Mouse (Mus musculus) 3134 (cell line): Measurements from ENCODE around the gene 3110001I22Rik.
"Not testable (repeated sequence)": the region's sequence is repeated elsewhere in the genome, so short reads cannot be mapped to it uniquely, and the experiment has no call there.

ENCODE experiments used
- DNase-seq: peaks from one replicate; pipeline ENCODE4 v3.0.0-alpha.2; 2011; ENCODE audit warnings: low spot score; ENCODE audit not compliant: insufficient read length; ENCODE audit errors: extremely low read depth

The 3110001I22Rik gene

GRCm38 (mm10) chr16:13671685-13672385 is at the start of gene 3110001I22Rik, which contains the start of gene Bfar:
Gene 3110001I22Rik (plus strand): TSS chr16:13671929.
Gene Bfar (plus strand): TSS chr16:13671858.
- peak; percentile 93 for DNase-seq

- peak; percentile 17 for DNase-seq
Observed at GRCm38 (mm10) chr16:13628345-13628744, 43.4 kb upstream of the 3110001I22Rik start.

DNA sequence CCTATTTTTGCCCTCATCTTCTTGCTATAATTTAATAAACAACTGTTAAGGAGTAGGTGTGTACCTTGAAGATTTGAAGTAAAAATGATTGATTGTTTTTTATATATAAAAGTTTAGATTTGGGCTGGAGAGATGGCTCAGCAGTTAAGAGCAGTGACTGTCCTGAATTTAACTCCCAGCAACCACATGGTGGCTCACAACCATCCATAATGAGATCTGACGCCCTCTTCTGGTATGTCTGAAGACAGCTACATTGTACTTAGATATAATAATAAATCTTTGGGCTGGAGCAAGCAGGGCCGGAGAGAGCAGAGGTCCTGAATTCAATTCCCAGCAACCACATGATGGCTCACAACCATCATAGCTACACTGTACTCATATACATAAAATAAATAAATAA is 33.5 kb upstream of the 3110001I22Rik start:
- not testable (repeated sequence) for DNase-seq

DNA sequence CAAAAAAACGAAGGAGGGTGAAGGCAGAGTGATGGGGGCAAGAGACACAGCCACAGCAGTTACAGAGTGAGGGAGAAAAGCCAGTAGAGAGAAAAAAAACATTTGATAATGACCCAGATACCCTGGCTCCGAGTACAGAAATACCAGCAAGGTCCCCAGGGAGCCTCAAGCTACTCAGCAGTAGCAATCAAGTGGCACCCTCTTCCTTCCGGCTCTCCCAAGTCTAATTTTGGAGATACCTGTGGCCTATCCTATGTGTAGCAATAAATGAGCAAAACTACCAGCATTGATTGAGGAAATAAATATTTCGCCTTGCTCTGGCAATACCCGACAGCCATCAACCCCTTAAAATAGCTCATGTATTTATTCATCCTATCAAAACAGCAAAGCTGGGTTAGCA is 32.2 kb upstream of the 3110001I22Rik start:
- no peak for DNase-seq

- DNase-seq, result peak; percentile 19
Observed at GRCm38 (mm10) chr16:13640064-13640463, 31.7 kb upstream of the 3110001I22Rik start.

GRCm38 (mm10) chr16:13644474-13644873 is 27.3 kb upstream of the 3110001I22Rik start:
- DNase-seq, result no peak

DNA sequence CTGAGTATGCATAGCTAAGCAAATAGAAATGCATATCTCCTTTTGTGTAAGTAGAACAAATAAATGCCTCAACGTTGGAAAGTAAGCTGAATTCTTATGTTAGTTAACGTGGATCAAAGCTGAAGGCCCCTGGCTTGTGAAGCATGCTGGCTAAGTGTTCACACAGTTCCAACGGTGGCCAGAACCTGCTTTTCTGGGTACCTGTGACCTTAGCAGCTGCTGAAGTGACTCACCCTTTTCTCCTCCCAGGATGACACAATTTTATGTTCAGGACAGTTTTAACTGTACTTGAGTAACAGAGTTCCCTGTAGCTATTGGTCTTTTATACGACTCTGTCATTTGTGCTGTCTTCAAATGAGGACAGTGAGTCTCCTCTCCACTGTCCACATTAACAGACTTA is 25.8 kb upstream of the 3110001I22Rik start:
- no peak for DNase-seq

DNA sequence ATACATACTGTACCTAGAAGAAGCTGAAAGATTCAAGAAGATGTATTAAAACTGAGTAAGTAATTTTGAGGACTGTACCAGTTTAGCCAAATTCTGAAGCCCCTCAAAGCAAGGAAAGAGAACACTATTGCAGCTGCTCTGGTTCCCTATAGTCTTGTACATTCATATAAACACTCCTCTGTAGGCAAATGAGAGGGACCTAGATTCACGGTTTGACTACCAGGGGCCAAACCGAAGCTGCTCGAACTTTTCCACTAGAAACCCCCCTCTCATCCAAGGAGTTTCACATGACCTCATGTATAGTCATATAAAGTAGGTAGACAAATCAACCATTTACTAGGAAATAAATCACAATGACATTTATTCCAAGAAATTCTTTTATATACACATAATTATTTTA is 12.8 kb upstream of the 3110001I22Rik start:
- DNase-seq, result no peak

DNA sequence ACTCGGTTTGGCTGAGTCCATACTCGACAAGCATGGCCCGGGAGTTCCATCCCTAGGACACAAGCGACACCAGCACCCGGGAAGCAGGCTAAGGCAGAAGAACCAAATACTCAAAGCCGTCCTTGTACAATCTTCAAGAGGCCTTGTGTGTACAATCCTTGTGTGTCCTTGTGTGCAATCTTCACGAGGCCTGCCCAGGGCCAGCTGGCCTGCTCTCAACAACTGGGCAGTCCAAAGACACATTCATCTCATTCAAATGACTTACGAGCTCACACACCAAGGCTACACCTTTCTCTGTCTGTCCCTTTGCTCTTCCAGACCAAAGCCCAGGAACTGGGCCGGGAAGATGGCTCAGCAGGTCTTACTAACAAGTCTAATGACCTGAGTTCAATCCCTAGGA is 11.0 kb upstream of the 3110001I22Rik start:
- no peak for DNase-seq

- peak; percentile 96 for DNase-seq
Observed at GRCm38 (mm10) chr16:13667878-13668343, 3.8 kb upstream of the 3110001I22Rik start, which contains the start of gene Parn. Gene Parn (minus strand): TSS chr16:13668170.

DNA sequence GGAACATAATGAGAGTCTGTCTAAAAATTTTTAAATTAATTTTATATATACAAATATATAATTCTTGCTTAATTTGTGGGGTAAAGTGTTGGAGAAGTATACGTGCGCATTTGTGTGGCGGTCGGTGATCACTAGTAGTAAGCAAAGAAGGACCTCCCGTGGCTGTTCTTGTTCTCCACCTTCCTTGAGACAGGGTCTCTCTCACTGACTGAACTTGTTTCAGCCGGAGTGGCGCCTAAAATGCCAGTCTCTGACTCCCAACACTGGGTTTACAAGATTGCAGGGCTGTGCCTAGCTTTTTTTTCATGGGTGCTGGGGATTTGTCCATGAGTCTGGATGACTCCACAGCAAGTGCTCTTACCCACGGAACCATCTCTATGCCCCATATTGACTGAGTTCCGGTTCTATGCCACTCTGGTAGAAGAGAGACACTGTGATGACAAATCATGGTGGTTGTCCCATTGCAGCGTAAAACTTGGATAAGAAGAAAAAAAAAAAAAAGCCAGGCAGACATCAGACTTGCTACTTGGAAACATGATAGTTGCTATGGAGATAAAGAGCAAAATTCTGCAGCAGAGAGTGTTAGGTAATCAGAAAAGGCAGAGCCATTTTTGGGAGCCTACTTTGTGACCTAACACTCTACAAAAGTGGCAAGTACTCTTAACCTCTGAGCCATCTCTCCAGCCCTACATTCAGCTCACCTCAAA is 3.2 kb upstream of the 3110001I22Rik start:
- DNase-seq, result no peak

DNA sequence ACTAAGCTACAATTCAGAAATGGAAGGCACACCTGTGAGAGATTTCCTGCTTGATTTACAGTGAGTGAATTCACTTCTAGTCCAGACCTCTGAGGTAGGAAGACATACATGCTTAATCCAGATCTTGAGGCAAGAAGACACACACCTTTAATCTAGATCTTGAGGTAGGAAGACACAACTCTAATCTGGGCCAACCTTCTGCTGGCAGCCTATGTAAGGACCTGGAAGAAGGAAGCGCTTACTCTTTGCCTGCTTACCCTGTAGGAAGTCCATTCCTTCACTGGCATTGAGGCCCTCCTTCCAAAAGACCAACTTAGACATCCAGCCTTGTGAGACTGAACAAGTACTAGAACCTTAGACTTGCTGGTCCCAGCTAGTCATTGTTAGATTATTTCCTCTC is 2.4 kb upstream of the 3110001I22Rik start:
- no peak for DNase-seq

DNA sequence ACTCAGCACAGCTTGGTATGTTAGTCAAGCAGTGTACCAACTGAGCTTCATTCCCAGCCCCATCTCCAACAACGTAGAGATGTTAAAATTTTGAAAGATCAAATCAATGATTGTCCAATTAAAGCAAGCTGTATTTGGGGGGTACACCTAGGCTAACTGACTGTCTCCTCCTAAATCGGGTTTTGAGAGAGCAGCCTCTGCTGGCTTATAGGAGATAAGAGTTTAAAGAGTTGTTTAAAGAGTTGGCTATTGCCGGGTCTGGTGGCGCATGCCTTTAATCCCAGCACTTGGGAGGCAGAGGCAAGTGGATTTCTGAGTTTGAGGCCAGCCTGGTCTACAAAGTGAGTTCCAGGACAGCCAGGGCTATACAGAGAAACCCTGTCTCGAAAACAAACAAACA is 833 bp upstream of the 3110001I22Rik start:
- not testable (repeated sequence) for DNase-seq

- DNase-seq, result peak; percentile 69
Observed at GRCm38 (mm10) chr16:13672386-13672898, 713 bp downstream of the 3110001I22Rik start.

DNA sequence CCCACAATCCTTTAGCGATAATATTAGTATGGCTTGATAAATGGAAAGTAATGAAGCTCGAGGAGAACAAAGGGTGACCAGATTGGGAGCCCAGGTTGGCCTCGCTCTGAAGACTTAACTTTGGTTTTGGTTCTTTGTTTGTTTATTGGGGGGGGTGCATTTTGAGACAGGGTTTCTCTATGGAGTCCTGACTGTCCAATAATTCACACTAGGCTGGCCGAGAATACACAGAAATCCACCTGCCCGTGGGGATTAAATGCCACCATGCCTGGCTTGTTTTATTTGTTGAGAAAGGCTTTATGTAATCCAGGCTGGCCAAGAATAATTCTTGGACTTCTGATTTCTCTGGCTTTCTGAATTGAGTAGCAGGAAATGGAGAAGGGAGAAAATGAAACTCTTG is 1.4 kb downstream of the 3110001I22Rik start:
- no peak for DNase-seq

GRCm38 (mm10) chr16:13674511-13674910 is 2.8 kb downstream of the 3110001I22Rik start:
- DNase-seq, result no peak

- no peak for DNase-seq
Observed at GRCm38 (mm10) chr16:13678601-13679319, 7.0 kb downstream of the 3110001I22Rik start.

GRCm38 (mm10) chr16:13698998-13699397 is 27.3 kb downstream of the 3110001I22Rik start:
- DNase-seq, result no peak

- DNase-seq, result no peak
Observed at GRCm38 (mm10) chr16:13702184-13702583, 30.5 kb downstream of the 3110001I22Rik start.

GRCm38 (mm10) chr16:13704676-13705075 is 32.9 kb downstream of the 3110001I22Rik start:
- DNase-seq, result no peak

GRCm38 (mm10) chr16:13714910-13715309 is 43.2 kb downstream of the 3110001I22Rik start:
- no peak for DNase-seq
